Mouse (Mus musculus) hindbrain, embryonic 13.5 days (tissue): ENCODE results near the gene Ogfod3. TPM values are rescaled to one million over a fixed set of nuclear protein-coding genes. Genes with fewer than 3 reads are reported as not detected.

Experiments used
- ATAC-seq: fragments of 200-750 bp; cut with Nextera tagmentation; 2 replicates; pipeline ENCODE4 v1.8.0; 2017; ENCODE audit warnings: moderate TSS enrichment; ENCODE audit not compliant: low FRiP score
- H3K27ac ChIP-seq: fragments of 300-500 bp; sonication (generic); 2 replicates; pipeline ENCODE4 v1.5.1; 2015; ENCODE audit warnings: inconsistent platforms, mild to moderate bottlenecking, moderate library complexity
- H3K27me3 ChIP-seq: fragments of 300-500 bp; sonication (generic); 2 replicates; pipeline ENCODE4 v1.6.1; 2015; ENCODE audit warnings: mild to moderate bottlenecking, inconsistent platforms
- H3K36me3 ChIP-seq: fragments of 300-500 bp; sonication (generic); 2 replicates; pipeline ENCODE4 v1.6.1; 2015; ENCODE audit warnings: mild to moderate bottlenecking, inconsistent platforms
- H3K4me1 ChIP-seq: fragments of 300-500 bp; sonication (generic); replicated peaks from 2 replicates; pipeline ENCODE4 v1.6.1; 2015; ENCODE audit warnings: inconsistent platforms
- H3K4me2 ChIP-seq: fragments of 300-500 bp; sonication (generic); 2 replicates; pipeline ENCODE4 v1.6.1; 2015; ENCODE audit warnings: inconsistent platforms, mild to moderate bottlenecking, moderate library complexity
- H3K4me3 ChIP-seq: fragments of 300-500 bp; sonication (generic); 2 replicates; pipeline ENCODE4 v1.5.1; 2015; ENCODE audit warnings: mild to moderate bottlenecking, inconsistent platforms
- H3K9ac ChIP-seq: fragments of 300-500 bp; sonication (generic); 2 replicates; pipeline ENCODE4 v1.6.1; 2015; ENCODE audit warnings: mild to moderate bottlenecking, inconsistent platforms
- H3K9me3 ChIP-seq: fragments of 300-500 bp; sonication (generic); 2 replicates; pipeline ENCODE4 v1.6.1; 2016; ENCODE audit warnings: inconsistent platforms
- WGBS: fragments of 180-500 bp; shearing (Covaris S2); methylation state at CpG from one replicate; pipeline ENCODE4 v1.1.7; 2015; 5-methylcytosine and 5-hydroxymethylcytosine counted together
- polyA plus RNA-seq: library from polyadenylated mRNA; unstranded; fragments of >200 nt; fragmentation: Nextera tagmentation; extraction: Ambion mirVana; gene quantifications from 2 replicates; pipeline ENCODE4 v1.2.1, GENCODE M21; 2015

The Ogfod3 gene
- 23.9 and 24.2 TPM in 2 replicates for polyA plus RNA-seq

DNA sequence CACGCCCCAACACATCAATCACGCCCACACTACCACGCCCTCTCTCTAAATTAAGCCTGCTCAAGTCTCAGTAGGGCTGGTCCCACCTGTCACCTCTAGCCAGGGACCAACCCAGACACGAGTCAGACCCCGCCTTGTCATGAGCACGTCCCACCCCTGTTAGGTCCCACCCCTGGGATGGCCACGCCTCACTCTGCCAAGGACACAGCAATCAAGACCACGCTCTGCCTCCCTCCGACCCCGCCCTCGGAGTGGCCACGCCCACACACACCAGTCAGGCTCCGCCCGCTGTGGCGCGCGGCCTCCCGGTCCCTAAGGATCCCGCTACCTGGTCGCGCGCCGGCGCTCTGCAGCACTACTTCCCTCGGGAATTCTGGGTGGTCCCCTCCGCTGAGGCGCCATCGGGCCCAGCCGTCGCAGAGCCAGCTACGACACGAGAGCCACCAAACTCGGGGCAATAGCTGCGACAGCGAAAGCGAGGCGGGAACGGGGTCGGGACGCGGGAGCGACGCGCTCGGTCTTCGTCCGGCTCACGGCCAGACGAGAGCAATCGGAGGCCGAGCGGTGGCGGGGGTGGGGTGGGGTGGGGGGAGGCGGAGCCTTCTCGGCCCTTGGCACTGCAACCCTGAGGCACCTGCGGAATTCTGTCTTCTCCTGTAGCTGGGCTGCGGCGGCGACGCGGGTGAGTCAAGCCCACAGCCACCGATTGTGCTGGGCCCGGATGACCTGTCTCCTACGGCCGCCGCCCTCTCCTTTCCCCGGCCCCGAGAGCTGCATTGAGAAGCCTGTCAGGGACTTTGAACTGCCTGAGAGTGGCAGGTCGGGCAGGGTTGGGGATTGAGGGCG lies at the start of gene Ogfod3, which contains the start of gene Hexdc:
Gene Ogfod3, minus strand, starts transcription at position 551 of the 846 bp plus-strand sequence.
Gene Hexdc, plus strand, starts transcription at position 273 of the 846 bp plus-strand sequence.
- ATAC-seq: peak; percentile 96
- peak within 1 kb of the TSS; percentile 72 for H3K4me3 ChIP-seq
- peak within 1 kb of the TSS; percentile 71 for H3K4me2 ChIP-seq
- peaks cover 11% of the 10 kb centered on the region for H3K36me3 ChIP-seq
- WGBS: under 1% methylated on average over 52 of the region's 70 CpGs
- H3K9ac ChIP-seq: peak within 1 kb of the TSS; percentile 88
- H3K9me3 ChIP-seq: no peaks in the 10 kb centered on the region
- H3K27ac ChIP-seq: peak within 1 kb of the TSS; percentile 92
- H3K27me3 ChIP-seq: no peaks in the 10 kb centered on the region
- H3K4me1 ChIP-seq: peaks cover 15% of the 10 kb centered on the region

DNA sequence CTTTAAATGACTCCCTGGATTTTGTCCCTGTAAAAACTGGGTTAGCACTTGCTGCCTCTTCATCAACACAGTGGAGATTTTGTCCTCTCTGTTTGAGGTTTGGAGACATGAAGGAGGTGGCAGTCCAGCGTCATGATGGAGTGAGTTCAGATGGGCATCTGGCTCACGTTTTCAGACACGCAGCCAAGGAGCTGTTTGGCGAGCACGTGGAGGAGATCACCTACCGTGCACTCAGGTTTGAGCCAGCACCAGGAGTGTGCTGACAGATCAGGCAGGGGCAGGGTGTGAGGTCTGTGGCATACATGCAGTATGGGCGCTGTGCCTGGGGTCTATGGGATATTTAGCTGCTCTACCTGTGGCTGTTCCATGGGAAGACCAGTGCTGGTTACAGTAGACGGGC lies 45.7 kb upstream of the Ogfod3 start:
- Histone ChIP-seq H3K9me3 (no peaks in the 10 kb centered on the region), H3K4me3 (no peak overlapping the region), H3K27me3 (no peaks in the 10 kb centered on the region), H3K36me3 (peaks cover 98% of the 10 kb centered on the region), H3K27ac (no peak overlapping the region), H3K4me1 (no peaks in the 10 kb centered on the region), H3K4me2 (no peak overlapping the region), H3K9ac (no peak overlapping the region)
- WGBS: 93% methylated on average over 8 of the region's 8 CpGs
- ATAC-seq: no peak

DNA sequence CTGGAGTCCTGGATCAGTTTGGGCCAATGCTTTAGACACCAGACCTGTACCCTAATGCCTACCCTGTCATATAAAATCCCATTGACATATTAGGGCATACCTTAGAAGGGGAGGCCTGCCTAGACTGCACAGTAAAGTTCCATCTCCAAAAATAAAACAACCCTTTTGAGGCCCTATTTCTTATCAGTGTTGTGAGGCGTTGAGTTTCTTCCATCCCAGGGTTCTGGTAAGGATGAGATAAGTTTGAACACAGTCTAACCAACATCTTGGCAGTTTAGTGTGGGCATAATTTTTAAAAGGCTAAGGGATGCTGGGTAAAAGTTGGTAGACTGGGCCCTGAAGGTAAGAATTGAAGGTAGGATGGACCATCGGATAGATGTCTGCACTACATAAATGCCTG lies 35.2 kb upstream of the Ogfod3 start:
- H3K9me3 ChIP-seq: no peaks in the 10 kb centered on the region
- H3K9ac ChIP-seq: no peak overlapping the region
- H3K4me2 ChIP-seq: no peak overlapping the region; the same call in 1 of the 2 replicates
- H3K4me3 ChIP-seq: no peak overlapping the region
- peaks cover 49% of the 10 kb centered on the region for H3K4me1 ChIP-seq
- no peak overlapping the region for H3K27ac ChIP-seq
- H3K36me3 ChIP-seq: peaks cover 51% of the 10 kb centered on the region
- no peaks in the 10 kb centered on the region for H3K27me3 ChIP-seq
- no peak for ATAC-seq
- WGBS: 94% methylated on average over 2 of the region's 2 CpGs

DNA sequence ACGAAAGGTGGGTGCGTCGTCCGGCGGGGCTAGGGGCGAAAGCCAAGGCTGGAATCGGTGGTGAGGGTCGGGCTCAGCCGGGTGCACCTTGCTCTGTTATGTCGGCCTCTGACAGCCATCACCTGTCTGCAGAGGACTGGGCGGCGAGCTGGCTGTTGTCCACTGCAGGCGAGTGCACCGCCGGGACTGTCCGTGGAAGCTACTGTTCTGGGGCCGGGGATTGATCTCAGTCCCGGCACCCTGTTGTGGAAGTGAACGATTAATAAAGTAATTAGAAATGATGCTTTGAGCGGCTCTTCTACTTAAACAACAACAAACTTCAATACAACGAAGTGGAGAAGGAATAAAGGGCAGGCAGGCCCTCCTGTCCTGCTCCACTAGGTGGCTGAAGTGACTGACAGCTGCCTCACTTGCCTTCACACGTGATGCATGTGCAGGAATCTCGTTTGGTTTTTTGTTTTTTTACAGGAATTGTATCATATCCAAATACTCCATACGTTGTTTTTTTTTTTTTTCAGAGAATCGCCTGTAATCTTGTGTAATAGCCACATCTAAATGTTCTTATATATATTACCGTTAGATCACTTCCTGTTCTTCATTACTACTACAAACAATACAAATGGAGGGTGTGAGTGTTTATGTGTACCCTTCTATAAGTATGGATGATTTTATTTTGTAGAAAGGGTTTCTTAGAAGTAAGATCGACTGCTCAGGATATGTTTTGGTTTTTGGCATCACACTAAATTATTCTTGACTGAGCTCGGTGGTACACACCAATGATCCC lies 33.0 kb upstream of the Ogfod3 start:
- no peaks in the 10 kb centered on the region for H3K9me3 ChIP-seq
- H3K27ac ChIP-seq: peak overlapping the region; percentile 100
- H3K9ac ChIP-seq: peak overlapping the region; percentile 89
- H3K27me3 ChIP-seq: no peaks in the 10 kb centered on the region
- H3K36me3 ChIP-seq: peaks cover 31% of the 10 kb centered on the region
- peak; percentile 11; the same call in 1 of the 2 replicates for ATAC-seq
- peak overlapping the region; percentile 72 for H3K4me3 ChIP-seq
- H3K4me2 ChIP-seq: peak overlapping the region; percentile 70
- WGBS: 4% methylated on average over 28 of the region's 28 CpGs
- H3K4me1 ChIP-seq: peaks cover 49% of the 10 kb centered on the region

DNA sequence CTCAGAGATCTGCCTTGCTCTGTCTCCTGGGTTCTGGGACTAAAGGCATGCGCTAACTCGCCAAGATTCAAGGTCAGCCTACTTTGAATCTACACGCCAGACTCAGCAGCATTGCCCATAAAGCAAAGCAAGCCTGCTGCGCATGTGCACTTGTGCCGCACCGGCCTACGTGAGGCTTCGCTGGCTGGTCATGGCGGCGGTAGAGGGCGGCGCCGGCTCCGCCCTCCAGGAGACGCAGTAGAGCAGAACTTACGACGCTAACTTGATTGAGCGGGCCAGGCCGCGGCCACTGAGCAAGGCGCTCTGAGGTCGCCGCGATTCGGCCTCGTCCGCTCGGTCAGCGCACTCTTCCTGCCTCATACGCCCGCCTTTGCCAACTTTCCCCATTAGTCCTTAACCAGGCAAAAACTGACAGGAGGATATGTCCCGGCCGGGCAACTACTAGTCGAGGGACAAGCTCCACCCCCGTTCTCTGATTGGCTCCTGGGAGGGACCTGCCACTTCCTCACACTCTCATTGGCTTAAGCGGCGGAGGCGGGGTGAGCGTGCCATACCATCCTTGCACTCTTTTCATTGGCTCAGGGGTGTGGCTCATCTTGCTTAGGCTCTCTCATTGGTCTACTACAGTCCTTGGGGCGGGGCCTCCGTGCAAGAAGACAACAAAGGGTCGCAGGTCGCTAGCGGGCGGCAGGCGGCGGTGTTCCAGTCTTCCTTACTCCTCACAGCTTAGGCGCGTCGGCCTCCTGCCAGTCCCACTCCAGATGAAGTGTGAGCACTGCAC lies 32.2 kb upstream of the Ogfod3 start, which contains the start of gene Narf:
Gene Narf, plus strand, starts transcription at position 690 of the 781 bp plus-strand sequence.
- Histone ChIP-seq H3K27ac (peak within 1 kb of the TSS; percentile 100), H3K4me3 (peak within 1 kb of the TSS; percentile 72), H3K4me2 (peak within 1 kb of the TSS; percentile 70), H3K9me3 (no peaks in the 10 kb centered on the region), H3K4me1 (peaks cover 42% of the 10 kb centered on the region), H3K36me3 (peaks cover 23% of the 10 kb centered on the region), H3K27me3 (no peaks in the 10 kb centered on the region), H3K9ac (peak within 1 kb of the TSS; percentile 89)
- WGBS: under 1% methylated on average over 50 of the region's 50 CpGs
- ATAC-seq: peak; percentile 100

DNA sequence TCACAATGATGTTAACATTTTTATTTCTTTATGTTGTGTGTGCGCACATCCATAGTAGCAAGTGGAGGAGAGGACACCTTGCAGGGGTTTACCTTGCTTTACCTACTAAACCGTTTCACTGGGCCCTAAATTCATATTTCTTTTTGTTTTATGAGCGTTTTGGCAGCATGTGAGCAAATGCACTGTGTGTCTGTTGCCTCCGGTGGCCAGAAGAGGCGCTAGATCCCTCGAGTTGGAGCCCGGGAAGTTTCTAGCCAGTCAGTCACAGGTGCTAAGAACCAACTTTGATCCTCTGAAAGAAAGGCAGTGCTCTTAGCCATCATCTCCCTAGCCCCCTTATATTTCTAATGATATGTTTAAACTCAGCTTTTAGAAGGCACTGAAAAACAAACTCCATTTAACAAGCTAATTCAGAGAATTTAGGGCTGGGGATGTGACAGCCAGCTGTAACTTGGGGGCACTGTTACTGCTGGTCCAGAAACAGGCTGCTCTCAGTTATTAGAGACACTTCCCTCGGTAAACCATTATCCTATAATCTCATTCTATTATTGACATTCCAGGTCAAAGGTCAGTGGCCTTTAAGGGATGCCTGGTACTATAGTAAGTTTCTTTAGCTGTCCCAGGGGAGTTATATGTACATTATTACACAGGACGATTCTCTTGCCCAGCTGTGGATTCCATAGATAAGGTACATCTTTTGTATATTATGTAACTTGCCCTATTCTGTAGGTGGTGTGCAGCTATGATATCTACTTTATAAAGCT lies 31.1 kb upstream of the Ogfod3 start:
- Histone ChIP-seq H3K9ac (no peak overlapping the region), H3K9me3 (no peaks in the 10 kb centered on the region), H3K4me1 (peaks cover 33% of the 10 kb centered on the region), H3K4me2 (peak overlapping the region; percentile 53), H3K27me3 (no peaks in the 10 kb centered on the region), H3K27ac (peak overlapping the region; percentile 100), H3K4me3 (no peak overlapping the region; the same call in 1 of the 2 replicates), H3K36me3 (peaks cover 16% of the 10 kb centered on the region)
- ATAC-seq: no peak
- WGBS: 28% methylated on average over 9 of the region's 9 CpGs

DNA sequence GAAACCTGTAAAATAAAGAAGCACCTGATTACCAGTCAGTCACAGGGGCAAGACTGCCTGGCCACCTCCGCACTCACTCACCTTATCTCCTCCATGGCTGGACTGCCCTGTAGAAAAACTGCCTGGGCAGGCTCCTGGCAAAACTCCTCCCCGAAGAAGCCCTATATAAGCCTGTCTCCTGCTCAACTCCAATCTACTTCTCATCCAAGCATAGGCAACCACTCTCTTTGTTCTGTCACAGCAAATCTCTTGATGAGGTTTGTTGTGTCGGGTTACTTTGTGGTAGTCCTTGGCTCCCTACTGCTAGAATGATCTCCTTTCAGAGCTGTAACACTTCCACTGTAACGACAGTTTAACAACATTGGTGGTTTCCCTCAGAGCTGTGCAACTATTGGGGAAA lies 28.2 kb upstream of the Ogfod3 start:
- H3K27me3 ChIP-seq: no peaks in the 10 kb centered on the region
- H3K4me2 ChIP-seq: no peak overlapping the region
- no peaks in the 10 kb centered on the region for H3K36me3 ChIP-seq
- ATAC-seq: no peak
- WGBS: 48% methylated on average over 4 of the region's 4 CpGs
- no peak overlapping the region for H3K4me3 ChIP-seq
- H3K9ac ChIP-seq: no peak overlapping the region
- peaks cover 29% of the 10 kb centered on the region for H3K4me1 ChIP-seq
- H3K27ac ChIP-seq: no peak overlapping the region
- H3K9me3 ChIP-seq: no peaks in the 10 kb centered on the region

DNA sequence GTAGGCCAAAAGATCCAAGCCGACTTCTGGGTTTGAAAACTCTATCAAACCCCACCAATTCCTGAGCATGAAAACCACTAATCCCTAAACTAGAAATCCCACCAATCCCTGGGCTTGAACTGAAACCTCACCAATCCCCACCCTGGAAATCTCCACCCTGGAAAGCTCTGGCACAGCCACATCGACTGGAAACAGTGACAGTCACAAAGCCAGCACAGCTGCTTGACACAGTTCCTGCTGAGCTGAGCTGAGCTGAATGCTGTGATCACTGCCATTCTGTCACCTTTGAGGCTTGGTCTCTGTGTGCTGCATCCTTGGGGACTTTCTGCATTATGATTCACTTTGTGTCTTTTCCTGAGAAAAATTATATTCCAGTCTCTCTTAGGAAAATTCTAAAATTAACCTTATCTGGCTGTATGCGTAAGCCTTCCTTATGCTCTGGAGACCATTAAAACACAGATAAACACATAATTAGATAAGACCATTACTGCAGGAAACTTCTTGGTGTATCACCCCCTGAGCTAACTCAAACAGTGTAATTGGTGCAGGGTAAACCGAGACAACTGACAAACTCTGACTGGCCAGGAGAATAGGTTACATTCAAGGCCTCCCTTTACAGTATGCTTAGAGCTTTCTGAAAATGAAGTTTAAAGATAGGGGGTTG lies 27.2 kb upstream of the Ogfod3 start:
- WGBS: 61% methylated on average over 4 of the region's 4 CpGs
- no peak for ATAC-seq
- H3K36me3 ChIP-seq: peaks cover 5% of the 10 kb centered on the region

DNA sequence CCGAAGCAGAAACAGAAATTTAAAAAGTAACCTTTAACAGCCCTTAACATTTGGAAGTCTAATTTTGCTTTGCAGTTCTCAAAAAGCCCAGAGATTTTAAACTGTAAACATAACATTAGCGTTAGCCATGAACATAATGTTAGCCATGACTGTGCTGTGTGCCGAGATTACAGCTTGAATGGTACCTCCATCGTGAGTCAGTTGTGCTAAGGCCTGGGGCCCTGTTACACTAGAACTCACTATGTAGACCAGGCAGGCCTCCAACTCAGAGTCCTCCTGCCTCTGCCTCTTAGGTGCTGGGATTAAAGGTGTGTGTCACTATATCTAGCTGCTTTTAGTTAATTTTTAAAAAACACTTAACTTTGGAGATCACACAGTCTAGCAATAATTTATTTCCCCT lies 26.7 kb upstream of the Ogfod3 start:
- H3K4me3 ChIP-seq: no peak overlapping the region
- no peak for ATAC-seq
- peaks cover 10% of the 10 kb centered on the region for H3K36me3 ChIP-seq
- peaks cover 35% of the 10 kb centered on the region for H3K4me1 ChIP-seq
- no peaks in the 10 kb centered on the region for H3K27me3 ChIP-seq
- H3K27ac ChIP-seq: no peak overlapping the region
- WGBS: 82% methylated on average over 4 of the region's 4 CpGs
- no peaks in the 10 kb centered on the region for H3K9me3 ChIP-seq
- H3K4me2 ChIP-seq: no peak overlapping the region
- H3K9ac ChIP-seq: no peak overlapping the region

More for the DNA sequence above, 27.2 kb upstream of the Ogfod3 start:
- H3K27me3 ChIP-seq: no peaks in the 10 kb centered on the region
- no peak overlapping the region for H3K4me3 ChIP-seq
- H3K4me2 ChIP-seq: no peak overlapping the region
- H3K9ac ChIP-seq: no peak overlapping the region
- peaks cover 37% of the 10 kb centered on the region for H3K4me1 ChIP-seq
- no peaks in the 10 kb centered on the region for H3K9me3 ChIP-seq
- H3K27ac ChIP-seq: no peak overlapping the region

DNA sequence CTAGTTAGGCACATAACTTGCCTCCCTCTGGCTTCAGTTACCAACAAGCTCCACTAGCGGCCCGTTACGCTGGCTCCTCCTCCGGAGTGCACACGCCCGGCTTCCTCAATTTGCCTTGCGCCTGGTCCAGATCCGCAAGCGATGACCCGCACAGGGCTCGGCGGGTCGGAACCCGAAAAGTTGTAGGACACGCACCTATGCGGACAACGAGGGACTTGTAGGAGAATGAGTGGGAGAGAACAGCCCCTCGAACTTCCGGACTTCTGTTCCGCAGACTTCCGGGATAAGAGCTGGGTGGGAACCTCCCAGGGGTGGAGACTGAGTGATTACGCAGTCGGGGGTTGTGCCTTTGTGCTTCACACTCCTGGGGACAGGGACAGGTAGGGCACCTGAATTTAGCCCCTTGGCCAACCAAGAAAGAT lies 24.5 kb upstream of the Ogfod3 start, which contains the start of gene Cybc1:
Gene Cybc1, minus strand, starts transcription at position 305 of the 422 bp plus-strand sequence.
- under 1% methylated on average over 23 of the region's 23 CpGs for WGBS
- Histone ChIP-seq H3K9ac (peak within 1 kb of the TSS; percentile 86), H3K4me3 (peak within 1 kb of the TSS; percentile 75), H3K4me2 (peak within 1 kb of the TSS; percentile 87), H3K4me1 (peaks cover 29% of the 10 kb centered on the region), H3K36me3 (peaks cover 32% of the 10 kb centered on the region), H3K27me3 (no peaks in the 10 kb centered on the region), H3K27ac (peak within 1 kb of the TSS; percentile 77), H3K9me3 (no peaks in the 10 kb centered on the region)
- peak; percentile 88 for ATAC-seq
